Mouse (Mus musculus) hematopoietic stem cell, adult 5-6 weeks (primary cell): ENCODE measurements around the gene Slc8a1. TPM values are rescaled to one million over a fixed set of nuclear protein-coding genes. Genes with fewer than 3 reads are reported as not detected.

ENCODE experiments used
- ATAC-seq, 2 experiments: fragments of 125-278 bp in 1 of 2; replicated peaks in 1 of 2; 2 replicates each; pipeline ENCODE4 v1.8.0; 2016 to 2017; ENCODE audit warnings: inconsistent platforms in 2 of 2, mild to moderate bottlenecking in 2 of 2, moderate number of reproducible peaks in 2 of 2, low read depth in 1 of 2, moderate TSS enrichment in 1 of 2; ENCODE audit not compliant: low FRiP score in 2 of 2, poor library complexity in 2 of 2, severe bottlenecking in 2 of 2, insufficient read depth in 1 of 2, low TSS enrichment in 1 of 2
- total RNA-seq: library from RNA; stranded (forward); fragments of 172-1452, 232-1000 nt; gene quantifications from 2 replicates; pipeline ENCODE4 v1.2.3, GENCODE M21; 2017

Slc8a1 gene
- total RNA-seq, 1 experiment from 2014 or later: 21.1 TPM

DNA sequence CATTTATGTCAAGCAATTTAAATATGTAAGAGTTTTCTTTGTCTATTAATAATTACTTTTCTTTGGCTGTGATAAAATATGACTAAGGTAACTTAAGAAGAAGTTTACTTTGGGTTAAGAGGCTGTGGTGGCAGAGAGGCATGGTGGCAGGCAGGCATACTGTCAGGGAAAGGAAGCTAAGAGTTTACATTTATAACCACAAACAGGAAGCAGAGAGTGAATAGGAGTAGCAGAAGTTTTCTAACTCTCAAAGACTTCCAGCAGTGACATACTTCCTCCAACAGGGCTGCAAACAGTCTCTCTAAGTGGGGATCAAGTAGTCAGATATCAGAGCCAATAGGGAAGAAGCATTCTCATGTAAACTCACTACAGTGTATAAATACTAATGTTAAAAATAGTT lies 58.6 kb downstream of the Slc8a1 start:
- peak; percentile 85 to 87 for ATAC-seq

DNA sequence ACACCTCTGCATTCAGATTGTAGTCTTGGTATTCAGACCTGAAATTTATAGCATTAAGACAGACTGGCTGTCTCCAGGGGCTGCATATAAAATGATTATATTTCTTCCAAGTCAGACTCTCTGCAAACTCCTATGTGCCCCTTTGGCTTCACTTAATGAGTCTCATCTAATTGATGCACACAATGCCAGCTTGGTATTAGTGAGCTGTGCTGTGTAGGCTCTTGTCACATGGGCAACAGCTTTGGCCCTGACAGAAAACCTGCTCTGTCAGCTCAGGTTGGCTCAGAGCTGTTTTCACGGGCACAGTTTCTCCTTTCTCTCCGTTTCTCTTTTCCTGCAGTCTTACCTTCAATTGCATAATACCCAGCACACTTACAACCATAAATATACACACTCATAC lies 60.7 kb downstream of the Slc8a1 start:
- ATAC-seq: no peak

DNA sequence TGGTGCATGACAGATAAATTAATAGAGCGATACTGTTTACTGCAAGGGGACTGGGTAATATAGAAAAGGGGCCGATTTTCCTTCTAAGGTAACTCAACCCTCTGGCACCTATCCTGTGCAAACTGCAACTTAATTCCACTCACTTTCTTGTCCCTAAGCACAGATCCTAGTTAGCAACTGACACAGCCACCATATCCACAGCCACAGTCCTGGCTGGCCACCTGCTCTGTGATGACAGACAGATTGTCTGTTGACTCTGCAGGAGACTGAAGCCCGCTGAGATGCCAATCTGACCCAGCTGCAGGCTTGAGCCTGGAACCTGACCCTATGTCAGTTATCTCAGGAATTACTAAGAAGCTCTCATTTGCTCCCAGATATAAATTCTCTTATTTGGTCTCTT lies 62.0 kb downstream of the Slc8a1 start:
- no peak for ATAC-seq

DNA sequence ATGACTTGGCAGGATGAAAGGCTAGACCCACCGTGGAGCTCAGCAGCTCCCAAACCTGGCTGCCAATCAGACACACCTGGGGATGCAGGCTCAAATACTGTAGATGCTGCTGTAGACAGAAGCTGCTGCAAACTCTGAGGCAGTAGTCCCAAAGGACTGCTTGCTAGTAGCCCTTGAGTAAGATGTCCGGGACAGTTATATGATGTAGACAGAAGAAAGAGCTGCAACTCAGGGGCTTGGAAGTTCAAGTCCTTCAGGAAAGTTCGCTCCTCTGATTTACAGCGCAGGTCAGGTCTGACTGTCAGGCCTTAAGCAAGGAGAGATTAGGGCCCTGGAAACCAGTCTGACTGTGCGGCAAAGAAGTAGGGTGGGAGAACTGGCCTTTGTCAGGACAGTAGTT lies 66.9 kb downstream of the Slc8a1 start:
- no peak for ATAC-seq

DNA sequence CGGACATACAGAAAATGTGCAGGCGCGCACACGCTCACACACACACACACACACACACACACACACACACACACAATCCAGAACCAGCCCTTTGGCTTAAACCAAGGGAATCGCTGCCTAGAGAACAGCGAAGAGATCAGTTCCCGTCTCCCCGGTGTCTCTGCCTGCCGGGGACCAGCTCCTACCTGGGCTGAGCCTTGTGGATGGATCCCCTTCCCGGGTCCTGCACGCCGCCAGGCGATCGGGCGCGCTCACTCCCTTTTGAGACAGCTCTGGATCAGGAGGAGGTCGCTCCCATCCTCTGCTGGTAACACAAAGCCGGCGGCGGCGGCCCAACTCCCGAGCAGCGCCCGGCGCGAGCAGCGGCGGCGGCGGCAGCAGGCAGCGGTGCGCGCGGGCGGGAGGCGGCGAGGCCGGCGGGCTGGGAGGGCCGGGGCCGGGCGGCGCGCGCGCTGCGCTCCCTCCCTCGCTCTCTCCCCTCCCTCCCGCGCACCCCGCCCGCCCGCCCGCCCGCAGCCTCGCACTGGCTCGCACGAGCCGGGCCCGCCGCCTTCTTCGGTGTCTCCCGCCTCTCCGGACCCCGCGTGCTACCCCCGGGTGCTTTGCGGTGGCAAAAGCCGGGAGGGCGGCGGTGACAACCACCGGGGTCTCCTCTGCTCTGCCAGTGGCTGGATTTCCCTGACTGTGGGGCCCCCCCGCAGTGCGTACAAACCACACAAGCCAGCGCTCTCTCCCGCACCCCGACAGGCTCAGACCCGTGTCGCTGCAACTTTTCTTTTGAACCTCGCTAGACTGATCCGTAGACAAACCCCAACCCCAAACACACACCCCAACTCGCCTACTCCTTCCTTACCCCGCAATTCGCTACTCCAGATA lies 68.1 kb downstream of the Slc8a1 start:
- ATAC-seq: peak in 1 of 2 experiments; percentile 13; a peak in 1 of 4 replicates

DNA sequence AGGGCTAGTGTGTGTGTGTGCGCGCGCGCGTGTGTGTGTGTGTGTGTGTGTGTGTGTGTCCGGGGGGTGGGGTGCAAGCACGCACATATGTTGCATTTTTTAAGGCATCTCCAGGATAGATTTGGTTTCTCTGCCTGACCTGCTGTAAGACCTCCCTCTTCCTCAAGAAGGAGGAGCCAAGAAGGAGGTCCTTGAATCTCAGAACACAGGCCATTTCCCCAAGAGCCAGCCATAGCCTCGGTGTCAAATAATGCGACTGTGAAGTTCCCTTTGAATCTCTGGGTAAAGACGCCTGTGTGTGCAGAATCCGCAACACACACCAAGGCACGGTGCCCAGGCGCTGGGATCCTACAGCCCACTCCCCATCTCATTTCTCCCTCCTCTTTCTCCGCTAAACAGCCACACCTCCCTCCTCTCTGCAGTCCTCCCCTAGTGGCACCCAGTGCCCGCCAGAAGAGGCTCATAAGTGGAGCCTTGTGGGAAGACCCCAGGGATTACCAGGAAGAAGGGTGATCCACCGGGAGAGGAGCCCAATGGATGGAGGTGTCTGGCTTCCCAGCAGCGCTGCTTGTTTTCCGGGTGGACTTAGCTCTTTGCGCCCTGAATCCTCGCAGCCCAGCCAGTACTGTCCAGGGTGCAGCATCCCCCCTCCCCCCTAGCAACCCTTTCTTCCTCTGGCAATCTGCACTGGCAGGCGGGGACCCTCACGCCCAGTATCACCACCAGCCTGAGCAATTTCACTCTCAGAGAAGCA lies 68.9 kb downstream of the Slc8a1 start:
- ATAC-seq: peak; percentile 78 to 90

DNA sequence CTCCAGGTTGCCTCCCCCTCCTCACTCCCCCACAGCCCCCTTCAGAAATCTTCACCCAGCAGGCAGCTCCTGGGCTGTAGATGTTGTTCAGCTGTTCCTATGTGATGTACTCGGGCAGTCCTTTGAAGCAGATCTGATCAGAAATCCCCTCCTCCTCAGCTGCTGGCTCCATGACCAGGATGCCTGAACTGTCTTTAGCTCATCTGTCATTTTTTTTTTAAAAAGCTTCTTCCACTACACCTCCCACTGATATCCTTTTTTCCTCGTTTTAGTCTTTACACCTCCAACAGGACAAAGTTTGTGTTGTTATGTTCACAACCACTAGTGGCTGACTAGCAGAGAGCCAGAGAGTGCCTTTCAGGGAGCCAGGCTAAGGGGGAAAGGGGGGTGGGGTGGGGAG lies 69.7 kb downstream of the Slc8a1 start:
- no peak for ATAC-seq

DNA sequence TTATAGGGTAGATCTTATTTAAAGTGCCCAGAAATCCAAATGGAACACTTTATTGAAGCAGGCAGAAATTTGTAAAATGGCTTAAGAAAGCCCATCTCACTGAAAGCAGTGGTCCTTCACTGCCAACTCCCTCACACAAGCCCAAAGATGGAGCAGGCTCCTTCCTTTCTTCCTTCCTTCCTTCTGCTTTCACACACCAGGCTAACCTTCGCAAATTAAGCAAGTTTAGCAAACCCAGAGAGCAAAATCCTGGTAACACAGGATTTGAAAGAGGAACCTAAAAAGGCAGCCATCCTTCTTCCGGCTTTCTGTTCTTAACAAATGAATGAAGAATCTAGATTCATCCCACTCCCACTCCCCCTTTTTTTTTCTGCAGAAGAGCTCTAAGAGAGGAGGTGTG lies 70.2 kb downstream of the Slc8a1 start:
- ATAC-seq: 0 out of 4 replicates have a peak, but pooled peaks of 1 of the 2 experiments have one; percentile 6

DNA sequence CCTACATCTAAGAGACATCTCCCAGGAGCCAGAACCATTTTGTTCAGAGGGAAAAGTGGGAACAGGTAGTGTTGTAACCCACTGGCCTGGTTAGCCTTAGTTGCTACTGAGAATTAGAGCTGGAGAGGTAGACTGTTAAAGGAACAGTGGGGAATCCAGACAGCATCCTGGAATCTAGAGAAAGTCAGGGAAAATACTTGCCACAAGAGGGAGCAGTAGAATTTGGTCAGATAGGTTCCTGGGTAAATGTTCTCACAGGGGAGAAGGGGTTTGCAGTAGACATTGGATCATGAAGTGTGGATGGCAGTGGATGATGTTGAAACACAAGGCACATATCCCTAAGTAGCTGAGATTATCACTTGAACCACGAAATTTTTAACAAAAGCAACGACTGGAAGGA lies 71.6 kb downstream of the Slc8a1 start:
- no peak for ATAC-seq

DNA sequence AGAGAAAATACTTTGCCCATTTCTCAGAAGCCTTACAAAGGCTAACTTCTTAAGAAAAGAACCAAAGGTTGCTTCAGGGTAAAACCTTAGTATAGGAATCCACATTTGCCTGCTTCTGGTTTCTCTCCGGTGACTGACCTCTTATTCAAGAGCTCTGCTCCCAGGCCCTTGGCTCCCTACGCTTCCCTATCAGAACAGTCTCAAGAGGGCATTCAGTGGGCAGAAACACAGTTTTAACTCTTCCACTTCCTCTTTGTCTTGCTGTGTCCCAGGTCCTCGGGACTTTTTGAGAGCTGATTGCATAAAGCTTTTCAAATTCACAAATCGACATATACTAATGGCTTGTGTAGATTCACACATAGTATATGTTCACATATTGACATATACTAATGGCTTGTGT lies 73.3 kb downstream of the Slc8a1 start:
- no peak for ATAC-seq

DNA sequence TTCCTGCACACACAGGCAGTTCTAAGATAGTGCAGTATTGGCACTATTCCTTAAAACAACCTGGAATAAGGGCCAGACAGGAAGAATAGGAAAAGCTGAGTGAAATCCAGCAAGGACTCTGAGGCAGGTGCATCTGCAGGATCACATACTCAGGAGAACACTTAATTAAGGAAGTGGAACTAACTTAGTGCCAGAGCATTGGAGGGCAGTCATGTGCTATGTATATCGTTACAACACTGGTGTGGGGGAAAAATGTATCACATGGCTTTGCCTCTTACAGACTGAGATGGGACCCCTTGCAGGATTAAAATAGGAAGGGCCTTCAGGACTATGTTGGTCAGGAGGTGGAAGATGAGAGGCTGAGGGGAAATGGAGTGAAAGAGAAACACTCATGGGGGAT lies 80.3 kb downstream of the Slc8a1 start:
- peak in 1 of 2 experiments; percentile 53; a peak in 1 of 4 replicates for ATAC-seq

DNA sequence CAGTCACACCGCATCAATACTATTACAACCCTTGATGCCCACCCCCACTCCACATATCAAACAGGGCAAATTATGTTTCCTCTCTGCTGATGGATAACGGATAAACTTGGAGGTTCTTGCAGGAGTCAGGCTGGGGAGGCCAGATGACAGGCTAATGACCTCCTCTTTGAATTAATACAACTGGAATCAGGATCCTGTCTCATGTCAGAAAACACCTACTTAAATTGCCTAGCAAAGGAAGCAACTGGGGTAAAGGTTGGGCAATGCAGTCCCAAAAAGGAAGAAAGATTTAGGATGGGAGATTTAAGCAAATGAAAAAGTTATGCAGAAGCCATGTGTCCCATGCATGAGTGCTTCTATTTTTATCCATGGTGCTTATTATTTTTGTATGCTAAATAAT lies 83.6 kb downstream of the Slc8a1 start:
- no peak for ATAC-seq

DNA sequence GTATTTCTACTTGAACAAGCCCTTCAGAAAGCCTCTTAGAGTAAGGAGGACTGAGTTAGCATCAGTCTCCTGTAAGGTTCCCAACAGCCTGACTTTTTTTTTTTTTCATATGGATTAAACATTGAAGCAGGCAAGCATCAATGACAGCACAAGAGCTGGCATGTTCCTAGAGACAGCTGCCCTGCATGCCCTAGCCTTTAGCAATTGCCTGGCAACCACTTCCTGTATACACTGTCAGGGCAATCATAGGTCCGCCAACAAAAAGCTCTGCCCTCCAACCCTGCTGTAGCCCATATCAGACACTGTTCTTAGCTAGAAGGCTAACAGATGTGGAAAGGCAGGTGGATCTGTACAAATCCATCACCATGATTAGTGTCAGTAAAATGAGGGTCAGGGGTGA lies 85.2 kb downstream of the Slc8a1 start:
- peak; percentile 82 to 90 for ATAC-seq

DNA sequence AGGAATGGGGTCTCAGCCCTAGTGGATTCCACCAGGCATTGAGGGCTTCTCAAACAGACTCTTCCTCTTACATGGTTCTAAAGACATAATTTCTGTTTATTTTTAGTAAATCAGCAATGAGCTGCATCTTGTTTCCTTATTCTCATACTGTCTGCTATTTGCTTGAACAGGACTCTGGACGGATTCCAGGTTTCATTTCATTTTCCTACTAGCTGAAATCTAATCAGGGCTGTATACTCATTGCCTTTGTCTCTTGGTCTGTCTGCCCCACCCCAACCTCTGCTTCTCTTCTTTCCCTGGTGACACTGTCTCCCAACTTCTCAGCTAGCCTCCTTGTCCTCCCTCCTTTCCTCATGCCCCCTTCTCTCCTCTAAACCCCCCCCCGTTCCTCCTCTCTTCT lies 101.4 kb downstream of the Slc8a1 start:
- ATAC-seq: no peak

DNA sequence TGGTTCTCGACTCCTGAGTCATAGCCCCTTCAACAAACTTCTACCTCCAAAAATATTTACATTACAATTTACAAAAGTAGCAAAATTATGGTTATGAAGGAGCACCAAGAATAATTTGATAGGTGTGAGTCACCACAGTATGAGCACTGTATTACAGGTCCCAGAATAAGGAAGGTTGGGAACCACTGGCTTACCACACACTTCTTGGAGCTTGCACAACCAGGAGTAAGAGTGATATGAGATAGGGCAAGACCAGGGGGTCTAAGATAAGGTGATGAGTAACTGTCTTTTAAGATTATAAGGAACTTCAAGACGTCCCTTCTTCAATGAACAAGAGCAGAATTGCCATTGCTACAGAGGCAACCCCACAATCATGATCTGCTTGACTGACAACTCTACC lies 107.7 kb downstream of the Slc8a1 start:
- no peak for ATAC-seq

DNA sequence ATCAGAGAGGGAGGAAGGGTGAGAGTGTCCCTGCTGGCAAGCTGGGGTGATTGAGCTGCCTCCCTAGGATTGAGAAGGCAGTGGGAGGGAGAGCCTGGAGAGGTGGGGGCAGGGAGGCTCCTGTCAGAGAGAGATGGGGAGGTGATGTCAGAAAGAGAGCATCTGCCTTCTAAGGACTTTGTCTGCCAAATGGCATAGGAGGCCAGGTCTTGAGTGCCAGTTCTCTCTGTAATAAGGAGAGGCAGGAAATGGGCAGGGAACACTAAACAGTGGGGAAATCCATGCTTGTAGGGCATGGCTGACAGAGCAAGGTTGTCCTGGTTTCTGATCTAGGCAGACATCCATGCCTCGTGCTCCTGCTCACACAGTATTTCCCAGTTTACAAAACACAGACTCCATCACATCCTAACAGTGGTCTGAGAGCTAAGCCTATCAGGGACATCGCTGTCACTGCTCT lies 117.0 kb downstream of the Slc8a1 start:
- ATAC-seq: no peak

DNA sequence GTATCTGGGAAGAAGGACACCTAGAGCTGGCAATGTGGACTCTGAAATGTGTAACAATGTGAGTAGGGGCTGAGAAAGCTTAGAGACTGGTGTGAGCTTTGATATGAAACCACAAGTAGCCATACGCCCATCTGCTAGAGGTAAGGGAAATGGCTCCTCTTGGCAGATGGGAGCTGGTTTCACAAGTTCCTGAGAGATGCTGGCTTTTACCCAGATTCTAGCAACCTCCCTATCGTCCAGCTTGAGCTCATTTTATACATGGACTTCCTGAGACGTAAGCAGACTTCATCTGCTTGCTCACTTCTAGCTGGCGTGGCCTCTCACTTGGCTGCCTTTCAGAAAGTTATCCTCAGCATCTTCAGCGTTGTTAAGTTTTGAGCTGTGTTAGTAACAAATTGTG lies 119.7 kb downstream of the Slc8a1 start:
- ATAC-seq: peak; percentile 83 to 93

DNA sequence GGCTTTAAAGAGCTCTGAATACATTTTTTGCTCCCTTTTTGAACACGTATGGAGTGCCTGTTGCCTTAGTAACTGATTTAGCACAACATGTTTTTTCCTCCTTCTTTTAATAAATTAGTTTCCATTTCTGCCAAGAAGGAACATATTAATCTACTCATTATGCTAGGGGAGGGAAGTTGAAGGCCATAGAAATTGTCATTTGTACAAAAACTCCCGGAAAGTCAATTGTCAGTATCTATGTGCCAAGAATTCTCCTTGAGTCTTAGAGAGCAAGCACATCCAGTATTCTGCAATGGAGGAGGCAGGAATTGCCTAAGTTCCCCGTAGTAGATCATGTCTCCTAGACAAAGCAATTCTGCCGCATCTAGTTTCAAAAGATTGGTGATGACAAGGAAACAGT lies 121.9 kb downstream of the Slc8a1 start:
- no peak for ATAC-seq
